Mouse (Mus musculus): ENCODE measurements around the gene Pts. TPM values are rescaled to one million over a fixed set of nuclear protein-coding genes. Genes with fewer than 3 reads are reported as not detected.

Gene Pts
- polyA plus RNA-seq, 1 experiment from 2014 or later: 76.8 TPM

Other genes starting within 250 kb of the Pts start
- gene Rpl10-ps3, start 183.8 kb downstream of the Pts start, polyA plus RNA-seq (2014; fragmentation: Nextera tagmentation; extraction: Ambion mirVana): 164 and 172 TPM in 2 replicates
- gene Plet1, start 34.2 kb downstream of the Pts start, polyA plus RNA-seq (2014; fragmentation: Nextera tagmentation; extraction: Ambion mirVana): 0.52 and 0.78 TPM in 2 replicates
- 20.6 and 23.2 TPM in 2 replicates for gene Il18, start 26.1 kb upstream of the Pts start, polyA plus RNA-seq (2014; fragmentation: Nextera tagmentation; extraction: Ambion mirVana)
- gene Bco2, start 26.5 kb upstream of the Pts start, polyA plus RNA-seq (2014; fragmentation: Nextera tagmentation; extraction: Ambion mirVana): 0.29 and 0.40 TPM in 2 replicates
- gene Tex12, start 32.6 kb upstream of the Pts start, polyA plus RNA-seq (2014; fragmentation: Nextera tagmentation; extraction: Ambion mirVana): 0.26 and 0.33 TPM in 2 replicates
- gene Sdhd, start 75.1 kb upstream of the Pts start, polyA plus RNA-seq (2014; fragmentation: Nextera tagmentation; extraction: Ambion mirVana): 274 and 284 TPM in 2 replicates
- 333 and 369 TPM in 2 replicates for gene Timm8b, start 75.2 kb upstream of the Pts start, polyA plus RNA-seq (2014; fragmentation: Nextera tagmentation; extraction: Ambion mirVana)
- gene Pih1d2, start 88.6 kb upstream of the Pts start, polyA plus RNA-seq (2014; fragmentation: Nextera tagmentation; extraction: Ambion mirVana): 6.6 and 7.5 TPM in 2 replicates
- 25.5 and 26.2 TPM in 2 replicates for gene Nkapd1, start 88.7 kb upstream of the Pts start, polyA plus RNA-seq (2014; fragmentation: Nextera tagmentation; extraction: Ambion mirVana)
- 63.5 and 66.4 TPM in 2 replicates for gene Dlat, start 131.1 kb upstream of the Pts start, polyA plus RNA-seq (2014; fragmentation: Nextera tagmentation; extraction: Ambion mirVana)
- 18.5 and 22.9 TPM in 2 replicates for gene Dixdc1, start 210.8 kb upstream of the Pts start, polyA plus RNA-seq (2014; fragmentation: Nextera tagmentation; extraction: Ambion mirVana)
- gene 2310030G06Rik, start 217.8 kb upstream of the Pts start, polyA plus RNA-seq (2014; fragmentation: Nextera tagmentation; extraction: Ambion mirVana): 0.88 and 1.2 TPM in 2 replicates
- gene Cryab, start 222.6 kb upstream of the Pts start, polyA plus RNA-seq (2014; fragmentation: Nextera tagmentation; extraction: Ambion mirVana): 5.3 and 6.1 TPM in 2 replicates
- 0.48 and 0.81 TPM in 2 replicates for gene Hspb2, start 223.6 kb upstream of the Pts start, polyA plus RNA-seq (2014; fragmentation: Nextera tagmentation; extraction: Ambion mirVana)
- gene Fdxacb1, start 239.5 kb upstream of the Pts start, polyA plus RNA-seq (2014; fragmentation: Nextera tagmentation; extraction: Ambion mirVana): 11.4 and 12.0 TPM in 2 replicates
- 34.1 and 34.4 TPM in 2 replicates for gene Alg9, start 246.3 kb upstream of the Pts start, polyA plus RNA-seq (2014; fragmentation: Nextera tagmentation; extraction: Ambion mirVana)
- 37.2 and 37.7 TPM in 2 replicates for gene 1110032A03Rik, start 246.8 kb upstream of the Pts start, polyA plus RNA-seq (2014; fragmentation: Nextera tagmentation; extraction: Ambion mirVana)